Mouse (Mus musculus) splenic B cell, adult 2 months (primary cell): ENCODE data around the gene Sh3glb2.

Experiments
- DNase-seq: peaks from one replicate; pipeline ENCODE4 v3.0.0-alpha.2; 2011; ENCODE audit warnings: low read depth, low spot score
- H3K27me3 ChIP-seq: 2 replicates; pipeline ENCODE4 v1.6.1; 2012; ENCODE audit warnings: mild to moderate bottlenecking, low read length, moderate library complexity, mixed read lengths; ENCODE audit not compliant: control insufficient read depth, poor library complexity, insufficient read depth, severe bottlenecking
- H3K36me3 ChIP-seq: 2 replicates; pipeline ENCODE4 v1.6.1; 2012; ENCODE audit warnings: mild to moderate bottlenecking, low read length, moderate library complexity, mixed read lengths; ENCODE audit not compliant: control insufficient read depth, poor library complexity, insufficient read depth, severe bottlenecking

The Sh3glb2 gene

GRCm38 (mm10) chr2:30392577-30393369, 33.6 kb upstream of the Sh3glb2 start:
- DNase-seq: peak; percentile 81
- Histone ChIP-seq H3K36me3 (no peaks in the 10 kb centered on the region; the same call in 1 of the 2 replicates), H3K27me3 (no peaks in the 10 kb centered on the region)

- Histone ChIP-seq H3K27me3 (no peaks in the 10 kb centered on the region), H3K36me3 (no peaks in the 10 kb centered on the region)
- DNase-seq: peak; percentile 99
These were observed 33.0 kb upstream of the Sh3glb2 start, which contains the start of gene Dolpp1 for GRCm38 (mm10) chr2:30392114-30392576. Gene Dolpp1 (plus strand): TSS chr2:30392254.

- Histone ChIP-seq H3K36me3 (no peaks in the 10 kb centered on the region), H3K27me3 (no peaks in the 10 kb centered on the region)
- DNase-seq: no peak
These were observed 29.9 kb upstream of the Sh3glb2 start for GRCm38 (mm10) chr2:30389000-30389399.

GRCm38 (mm10) chr2:30386913-30387312, 27.8 kb upstream of the Sh3glb2 start:
- Histone ChIP-seq H3K36me3 (no peaks in the 10 kb centered on the region), H3K27me3 (no peaks in the 10 kb centered on the region)
- no peak for DNase-seq

GRCm38 (mm10) chr2:30385591-30385990, 26.5 kb upstream of the Sh3glb2 start:
- Histone ChIP-seq H3K27me3 (no peaks in the 10 kb centered on the region), H3K36me3 (no peaks in the 10 kb centered on the region)
- no peak for DNase-seq

GRCm38 (mm10) chr2:30384814-30385213, 25.7 kb upstream of the Sh3glb2 start:
- no peaks in the 10 kb centered on the region for H3K36me3 ChIP-seq
- H3K27me3 ChIP-seq: no peaks in the 10 kb centered on the region
- DNase-seq: no peak

- Histone ChIP-seq H3K36me3 (0 out of 2 replicates have a peak, but pooled peaks cover 3% of the 10 kb centered on the region), H3K27me3 (no peaks in the 10 kb centered on the region)
- no peak for DNase-seq
These were observed 22.2 kb upstream of the Sh3glb2 start for GRCm38 (mm10) chr2:30381377-30381725.

DNA sequence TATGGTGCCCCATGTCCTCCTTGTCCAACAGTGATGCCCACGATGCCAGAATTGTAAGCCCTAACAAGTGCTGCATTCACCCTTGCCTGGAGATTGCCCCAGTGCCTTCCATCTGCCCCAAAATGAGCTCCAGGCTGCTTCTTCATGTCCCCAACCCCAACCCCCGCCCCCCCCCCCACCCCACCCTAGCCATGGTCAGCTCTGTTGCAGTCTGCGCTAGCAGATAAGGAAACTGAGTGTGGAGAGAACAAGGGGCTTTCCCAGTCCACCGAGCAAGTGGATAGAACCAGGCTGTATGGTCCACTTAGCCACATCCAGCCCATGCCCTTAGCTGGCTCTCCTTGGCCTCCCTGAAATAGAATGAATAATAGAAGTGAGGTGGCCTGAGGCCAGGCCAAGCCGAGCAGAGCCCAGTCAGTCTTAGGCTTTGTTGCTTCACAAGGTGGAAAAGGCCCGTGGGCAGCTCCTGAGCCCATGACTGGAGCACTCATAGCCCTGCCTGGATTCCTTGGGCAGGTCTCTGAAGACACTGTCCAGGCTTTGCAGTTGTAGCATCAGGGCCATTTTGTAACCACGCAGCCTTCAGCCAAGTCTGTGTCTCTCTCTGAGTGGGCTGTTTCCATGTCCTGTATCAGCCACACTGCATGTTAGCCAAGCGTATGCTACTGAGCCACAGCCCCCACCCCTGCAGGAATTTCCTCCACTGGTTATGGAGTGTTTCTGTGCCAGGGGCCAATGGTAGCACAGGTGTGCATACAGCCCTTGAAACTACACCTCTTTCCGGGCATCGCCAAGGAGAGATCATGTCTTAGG, 21.6 kb upstream of the Sh3glb2 start:
- DNase-seq: no peak
- Histone ChIP-seq H3K36me3 (0 out of 2 replicates have a peak, but pooled peaks cover 3% of the 10 kb centered on the region), H3K27me3 (no peaks in the 10 kb centered on the region)

DNA sequence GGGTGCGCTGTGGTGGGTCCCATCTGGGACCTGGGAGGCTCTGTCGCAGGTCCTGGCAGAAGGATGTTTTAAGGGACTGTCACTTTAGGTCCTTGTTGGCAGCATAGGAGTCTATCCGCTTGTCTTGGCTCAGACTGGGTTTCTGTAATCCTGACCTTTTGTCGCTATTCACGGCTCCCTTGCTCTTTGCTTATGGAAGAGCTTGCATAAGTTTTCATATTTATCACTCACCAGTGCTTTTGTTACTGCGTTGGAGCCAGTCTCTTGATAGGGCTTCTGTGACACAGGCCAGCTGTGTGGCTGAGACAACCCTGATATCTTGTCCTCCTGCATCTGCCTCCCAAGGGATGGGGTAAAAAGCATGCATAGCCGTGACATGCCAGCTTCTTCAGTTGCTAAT, 20.2 kb upstream of the Sh3glb2 start:
- no peaks in the 10 kb centered on the region for H3K27me3 ChIP-seq
- no peak for DNase-seq
- H3K36me3 ChIP-seq: 0 out of 2 replicates have a peak, but pooled peaks cover 3% of the 10 kb centered on the region

- no peak for DNase-seq
- H3K27me3 ChIP-seq: no peaks in the 10 kb centered on the region
These were observed 18.6 kb upstream of the Sh3glb2 start for GRCm38 (mm10) chr2:30377721-30378120.

GRCm38 (mm10) chr2:30375893-30376292, 16.8 kb upstream of the Sh3glb2 start:
- Histone ChIP-seq H3K27me3 (no peaks in the 10 kb centered on the region), H3K36me3 (peaks cover 9% of the 10 kb centered on the region)
- DNase-seq: no peak

More at GRCm38 (mm10) chr2:30377721-30378120, 18.6 kb upstream of the Sh3glb2 start:
- H3K36me3 ChIP-seq: 0 out of 2 replicates have a peak, but pooled peaks cover 5% of the 10 kb centered on the region

DNA sequence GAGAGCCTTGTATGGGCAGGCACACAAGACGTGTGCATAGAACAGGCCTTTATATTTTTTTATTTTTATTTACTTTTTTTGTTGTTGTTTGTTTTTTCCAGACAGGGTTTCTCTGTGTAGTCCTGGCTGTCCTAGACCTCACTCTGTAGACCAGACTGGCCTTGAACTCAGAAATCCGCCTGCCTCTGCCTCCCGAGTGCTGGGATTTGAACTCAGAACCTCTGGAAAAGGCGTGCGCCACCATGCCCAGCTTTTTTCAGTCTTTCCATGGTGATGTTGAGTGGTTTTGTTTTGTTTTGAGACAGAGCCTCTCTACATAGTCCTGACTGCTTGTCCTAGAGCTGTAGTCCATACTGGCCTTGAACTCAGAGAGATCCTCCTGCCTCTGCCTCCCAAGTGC, 13.6 kb upstream of the Sh3glb2 start:
- H3K36me3 ChIP-seq: peaks cover 5% of the 10 kb centered on the region
- H3K27me3 ChIP-seq: no peaks in the 10 kb centered on the region
- DNase-seq: no peak

DNA sequence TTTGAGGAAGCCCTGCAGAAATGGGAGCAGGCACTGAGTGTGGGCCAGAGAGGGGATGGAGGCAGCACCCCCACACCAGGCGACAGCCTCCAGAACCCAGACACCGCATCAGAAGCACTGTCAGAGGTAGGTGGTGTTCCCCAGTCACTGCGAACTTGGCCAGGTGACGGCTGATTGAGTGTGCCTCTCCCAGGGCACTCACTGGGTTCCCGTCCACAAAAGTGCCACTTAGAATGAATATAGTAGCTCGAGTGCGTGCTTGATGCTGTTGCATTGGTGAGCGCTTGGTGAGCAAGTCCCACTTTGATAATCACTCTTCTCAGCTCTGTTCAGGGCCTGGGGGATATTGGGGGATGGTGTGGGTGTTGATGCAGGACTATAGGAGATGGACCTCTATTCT, 12.4 kb upstream of the Sh3glb2 start:
- DNase-seq: no peak
- Histone ChIP-seq H3K27me3 (no peaks in the 10 kb centered on the region), H3K36me3 (peaks cover 5% of the 10 kb centered on the region)

GRCm38 (mm10) chr2:30366203-30366602, 7.1 kb upstream of the Sh3glb2 start:
- no peaks in the 10 kb centered on the region for H3K27me3 ChIP-seq
- DNase-seq: no peak
- H3K36me3 ChIP-seq: no peaks in the 10 kb centered on the region; the same call in 1 of the 2 replicates
